Mouse (Mus musculus) heart, postnatal 36 days (tissue): ENCODE results near the gene Clcn2. TPM values are rescaled to one million over a fixed set of nuclear protein-coding genes. Genes with fewer than 3 reads are reported as not detected.
"Not testable (repeated sequence)": the region's sequence is repeated elsewhere in the genome, so short reads cannot be mapped to it uniquely, and the experiment has no call there.

Source experiments
- DNase-seq, 2 experiments: peaks; one replicate each; pipeline ENCODE4 v3.0.0; 2021 to 2022
- intact Hi-C: fragments of 180-260 bp; cut with DNase I; formaldehyde crosslinking; loops from one replicate; pipeline ENCODE4 v1.15.1; 2025
- total RNA-seq, 2 experiments: library from RNA; stranded (reverse); gene quantifications; 2 replicates each; pipeline ENCODE4 v1.2.3; 2021

Clcn2 gene
- total RNA-seq, 2 experiments from 2014 or later = 2.3 to 2.6 TPM

- intact Hi-C loops = loop anchor here (1.0 to 5.0 kb wide), 3 partner anchors 20 to 136 kb away; partner anchors contain the start of genes Ap2m1, Clcn2 and Polr2h
- DNase-seq = peak; percentile 72 to 81
Observed at GRCm38 (mm10) chr16:20672965-20673705, 44.4 kb downstream of the Clcn2 start.

- peak; percentile 96 to 97 for DNase-seq
- intact Hi-C loops = loop anchor here (2.0 to 5.0 kb wide), 2 partner anchors 20 to 135 kb away; partner anchors contain the start of gene Ap2m1
Observed at GRCm38 (mm10) chr16:20672500-20672902, 45.0 kb downstream of the Clcn2 start.

- DNase-seq = no peak
- intact Hi-C loops = loop anchor here (2.0 to 5.0 kb wide), 2 partner anchors 19 to 135 kb away; partner anchors contain the start of gene Ap2m1
Observed at GRCm38 (mm10) chr16:20671886-20672285, 45.7 kb downstream of the Clcn2 start.

- intact Hi-C loops = loop anchor here (5.0 kb wide), 1 partner anchor 133 kb away; the partner anchor contains the start of gene Ap2m1
Observed at GRCm38 (mm10) chr16:20670291-20670690, 47.3 kb downstream of the Clcn2 start.

GRCm38 (mm10) chr16:20668013-20668412 is 49.5 kb downstream of the Clcn2 start, which contains the start of gene Eif4g1:
Gene Eif4g1 (plus strand): TSS chr16:20668313.
- intact Hi-C loops, DNase-seq: not testable (repeated sequence)

More at GRCm38 (mm10) chr16:20670291-20670690, 47.3 kb downstream of the Clcn2 start:
- DNase-seq = no peak

- DNase-seq = no peak
- intact Hi-C loops = no loop called here
Observed at GRCm38 (mm10) chr16:20657661-20658060, 59.9 kb downstream of the Clcn2 start.

GRCm38 (mm10) chr16:20653315-20653714 is 64.2 kb downstream of the Clcn2 start:
- intact Hi-C loops = loop anchor here (2.0 to 5.0 kb wide), 3 partner anchors 19 to 226 kb away; partner anchors contain the start of genes Abcc5 and Ap2m1
- DNase-seq = no peak

Other genes with a start within 250 kb of the Clcn2 start
- 10 to 100 TPM; 54.4 to 64.3 TPM for gene Eif2b5, start 218.9 kb downstream of the Clcn2 start, total RNA-seq
- 10 to 100 TPM; 44.9 to 47.2 TPM for gene Dvl3, start 200.8 kb downstream of the Clcn2 start, total RNA-seq
- 100 to 1,000 TPM; 210 to 214 TPM for gene Ap2m1, start 182.3 kb downstream of the Clcn2 start, total RNA-seq
- gene Abcf3, start 169.2 kb downstream of the Clcn2 start, total RNA-seq = 10 to 100 TPM; 62.6 to 65.9 TPM
- under 1 TPM in 1 of 2 experiments, not detected in 1; 0.05 TPM for gene Vwa5b2, start 128.3 kb downstream of the Clcn2 start, total RNA-seq
- gene Eef1akmt4, start 106.2 kb downstream of the Clcn2 start, total RNA-seq = 1 to 10 TPM; 6.4 to 8.0 TPM
- not detected for gene Gm49333, start 106.1 kb downstream of the Clcn2 start, total RNA-seq
- gene Alg3, start 106.0 kb downstream of the Clcn2 start, total RNA-seq = 1 to 10 TPM; 8.7 to 8.8 TPM
- gene Camk2n2, start 96.5 kb downstream of the Clcn2 start, total RNA-seq = 1 to 10 TPM; 1.1 to 1.2 TPM
- 1 to 10 TPM in 1 of 2 experiments, under 1 TPM in 1; 0.41 to 1.2 TPM for gene Ece2, start 87.9 kb downstream of the Clcn2 start, total RNA-seq
- 100 to 1,000 TPM; 214 to 216 TPM for gene Psmd2, start 66.1 kb downstream of the Clcn2 start, total RNA-seq
- 100 to 1,000 TPM; 388 to 434 TPM for gene Eif4g1, start 49.4 kb downstream of the Clcn2 start, total RNA-seq
- 10 to 100 TPM; 27.9 to 30.2 TPM for gene Fam131a, start 24.5 kb downstream of the Clcn2 start, total RNA-seq
- gene Polr2h, start 81 bp downstream of the Clcn2 start, total RNA-seq = 10 to 100 TPM; 10.5 to 12.4 TPM
- gene Chrd, start 15.4 kb upstream of the Clcn2 start, total RNA-seq = 1 to 10 TPM; 2.1 to 2.5 TPM
- gene Thpo, start 16.8 kb upstream of the Clcn2 start, total RNA-seq = under 1 TPM in 1 of 2 experiments, not detected in 1; 0.25 TPM